Mouse (Mus musculus) limb, embryonic 10.5 days (tissue): ENCODE measurements around the gene Def6. TPM values are rescaled to one million over a fixed set of nuclear protein-coding genes. Genes with fewer than 3 reads are reported as not detected.
A peak's percentile ranks its signal among the peaks of the same experiment; 100 is the strongest.

ENCODE experiments used
- DNase-seq: peaks from one replicate; pipeline ENCODE4 v3.0.0-alpha.2; 2017; ENCODE audit warnings: low spot score
- H3K27ac ChIP-seq: fragments of 300-500 bp; sonication (generic); 2 replicates; pipeline ENCODE4 v1.5.1; 2016; ENCODE audit warnings: mild to moderate bottlenecking
- H3K27me3 ChIP-seq: fragments of 300-500 bp; sonication (generic); 2 replicates; pipeline ENCODE4 v1.6.1; 2016; ENCODE audit warnings: low read depth, mild to moderate bottlenecking; ENCODE audit not compliant: poor library complexity, severe bottlenecking
- H3K36me3 ChIP-seq: fragments of 300-500 bp; sonication (generic); 2 replicates; pipeline ENCODE4 v1.6.1; 2016; ENCODE audit warnings: mild to moderate bottlenecking, moderate library complexity
- H3K4me1 ChIP-seq: fragments of 300-500 bp; sonication (generic); 2 replicates; pipeline ENCODE4 v1.6.1; 2016
- H3K4me3 ChIP-seq: fragments of 300-500 bp; sonication (generic); 2 replicates; pipeline ENCODE4 v1.5.1; 2016; ENCODE audit warnings: mild to moderate bottlenecking, moderate library complexity
- H3K9me3 ChIP-seq: fragments of 300-500 bp; sonication (generic); replicated peaks from 2 replicates; pipeline ENCODE4 v1.6.1; 2016; ENCODE audit warnings: mild to moderate bottlenecking
- WGBS: fragments of 180-500 bp; shearing (Covaris S2); methylation state at CpG from one replicate; pipeline ENCODE4 v1.1.7; 2016; 5-methylcytosine and 5-hydroxymethylcytosine counted together
- polyA plus RNA-seq: library from polyadenylated mRNA; unstranded; fragments of >200 nt; fragmentation: Nextera tagmentation; extraction: Ambion mirVana; gene quantifications from 2 replicates; pipeline ENCODE4 v1.2.1, GENCODE M21; 2016

The Def6 gene
- polyA plus RNA-seq, 1 experiment from 2014 or later: 11.1 TPM

- DNase-seq: no peak
- Histone ChIP-seq H3K27me3 (no peaks in the 10 kb centered on the region), H3K4me1 (0 out of 2 replicates have a peak, but pooled peaks cover under 1% of the 10 kb centered on the region), H3K27ac (no peak overlapping the region), H3K36me3 (peaks cover 52% of the 10 kb centered on the region), H3K4me3 (no peak overlapping the region), H3K9me3 (no peaks in the 10 kb centered on the region)
- 88% methylated on average over 5 of the region's 5 CpGs for WGBS
These were observed 19.3 kb upstream of the Def6 start for GRCm38 (mm10) chr17:28188313-28188712.

DNA sequence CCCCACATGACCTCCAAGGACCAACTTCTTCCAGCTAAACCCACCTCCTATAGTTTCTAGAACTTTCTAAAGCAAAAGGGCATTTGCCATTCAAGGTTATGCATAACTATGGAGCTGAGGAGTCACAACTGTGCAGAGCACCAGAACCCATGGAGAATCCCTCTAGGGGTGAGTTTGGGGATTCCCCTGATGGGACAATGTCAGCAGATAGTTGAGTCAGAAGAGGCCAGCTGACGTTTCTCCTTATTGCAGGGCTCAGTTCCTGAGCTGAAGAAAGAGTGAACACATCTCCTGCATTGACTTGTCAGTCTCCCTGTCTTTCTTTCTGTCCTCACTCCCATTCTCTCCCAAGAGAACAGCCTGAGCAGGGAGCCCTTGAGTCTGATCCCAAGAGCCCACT lies 14.8 kb upstream of the Def6 start:
- H3K9me3 ChIP-seq: no peaks in the 10 kb centered on the region
- H3K27ac ChIP-seq: no peak overlapping the region
- H3K27me3 ChIP-seq: no peaks in the 10 kb centered on the region
- no peak overlapping the region for H3K4me3 ChIP-seq
- H3K4me1 ChIP-seq: peaks cover 6% of the 10 kb centered on the region; the same call in 1 of the 2 replicates
- no peak for DNase-seq
- WGBS: 76% methylated on average over 1 of the region's 1 CpGs
- peaks cover 75% of the 10 kb centered on the region for H3K36me3 ChIP-seq

GRCm38 (mm10) chr17:28193559-28193958 lies 14.0 kb upstream of the Def6 start:
- WGBS: 87% methylated on average over 3 of the region's 3 CpGs
- no peak overlapping the region for H3K27ac ChIP-seq
- H3K4me1 ChIP-seq: peaks cover 11% of the 10 kb centered on the region; the same call in 1 of the 2 replicates
- DNase-seq: no peak
- H3K27me3 ChIP-seq: no peaks in the 10 kb centered on the region
- peaks cover 83% of the 10 kb centered on the region for H3K36me3 ChIP-seq
- no peak overlapping the region for H3K4me3 ChIP-seq
- no peaks in the 10 kb centered on the region for H3K9me3 ChIP-seq

DNA sequence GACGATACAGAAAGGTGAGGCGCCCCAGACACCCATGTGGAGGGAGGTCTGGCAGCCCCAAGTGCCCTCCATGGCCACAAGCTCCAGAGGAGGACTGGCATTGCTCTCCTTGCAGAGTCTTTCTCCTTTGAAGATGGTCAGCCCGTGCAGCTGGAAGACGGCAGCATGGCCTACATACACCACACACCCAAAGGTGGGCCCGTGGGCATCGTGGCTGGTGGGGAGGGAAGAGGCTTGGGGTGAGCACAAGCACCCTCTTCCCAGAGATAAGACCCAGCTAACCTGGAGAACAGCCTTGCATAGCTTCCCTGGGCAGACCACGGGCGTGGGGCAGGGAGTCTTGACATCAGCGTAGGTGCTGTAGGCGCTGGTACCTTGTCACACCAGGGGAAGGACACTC lies 12.5 kb upstream of the Def6 start:
- WGBS: 96% methylated on average over 10 of the region's 10 CpGs
- H3K9me3 ChIP-seq: no peaks in the 10 kb centered on the region
- DNase-seq: no peak
- H3K4me3 ChIP-seq: no peak overlapping the region
- no peak overlapping the region for H3K27ac ChIP-seq
- H3K27me3 ChIP-seq: no peaks in the 10 kb centered on the region
- peaks cover 11% of the 10 kb centered on the region; the same call in 1 of the 2 replicates for H3K4me1 ChIP-seq
- H3K36me3 ChIP-seq: peaks cover 88% of the 10 kb centered on the region

DNA sequence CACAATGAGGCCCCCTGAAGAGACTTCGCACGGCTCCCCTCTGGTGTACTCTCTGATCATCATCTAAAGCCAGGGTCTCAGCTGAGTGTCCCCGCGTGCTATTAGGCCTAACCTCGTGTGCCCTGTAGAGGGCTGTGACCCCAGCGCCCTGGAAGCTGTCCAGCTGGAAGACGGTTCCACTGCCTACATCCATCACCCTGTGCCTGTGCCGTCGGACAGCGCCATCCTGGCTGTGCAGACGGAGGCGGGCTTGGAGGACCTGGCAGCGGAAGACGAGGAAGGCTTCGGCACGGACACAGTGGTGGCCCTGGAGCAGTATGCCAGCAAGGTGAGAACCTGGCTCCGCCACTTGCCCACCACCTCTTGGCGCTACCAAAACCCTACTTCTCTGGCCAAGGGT lies 9.9 kb upstream of the Def6 start:
- no peak for DNase-seq
- Histone ChIP-seq H3K27ac (no peak overlapping the region), H3K36me3 (peaks cover 89% of the 10 kb centered on the region), H3K4me3 (no peak overlapping the region), H3K4me1 (peaks cover 15% of the 10 kb centered on the region; the same call in 1 of the 2 replicates), H3K27me3 (no peaks in the 10 kb centered on the region), H3K9me3 (no peaks in the 10 kb centered on the region)
- WGBS: 61% methylated on average over 18 of the region's 18 CpGs

DNA sequence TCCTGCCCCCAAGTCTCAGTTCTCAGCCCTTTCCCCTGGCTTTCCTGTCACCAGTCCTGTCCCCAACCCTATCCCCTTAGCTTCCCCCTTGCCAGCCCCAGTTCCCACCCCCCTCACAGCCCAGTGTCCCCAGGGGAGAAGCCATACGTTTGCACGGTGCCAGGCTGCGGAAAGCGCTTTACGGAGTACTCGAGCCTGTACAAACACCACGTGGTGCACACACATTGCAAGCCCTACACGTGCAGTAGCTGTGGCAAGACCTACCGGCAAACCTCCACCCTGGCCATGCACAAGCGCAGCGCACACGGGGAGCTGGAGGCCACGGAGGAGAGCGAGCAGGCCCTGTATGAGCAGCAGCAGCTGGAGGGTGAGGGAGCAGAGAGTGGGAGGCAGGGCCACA lies 5.6 kb upstream of the Def6 start:
- DNase-seq: no peak
- H3K36me3 ChIP-seq: peaks cover 72% of the 10 kb centered on the region
- 0 out of 2 replicates have a peak overlapping the region, but pooled peaks have one; percentile 6 for H3K27ac ChIP-seq
- H3K4me3 ChIP-seq: no peak overlapping the region
- 85% methylated on average over 14 of the region's 14 CpGs for WGBS
- H3K27me3 ChIP-seq: no peaks in the 10 kb centered on the region
- peaks cover 36% of the 10 kb centered on the region for H3K4me1 ChIP-seq
- no peaks in the 10 kb centered on the region for H3K9me3 ChIP-seq

DNA sequence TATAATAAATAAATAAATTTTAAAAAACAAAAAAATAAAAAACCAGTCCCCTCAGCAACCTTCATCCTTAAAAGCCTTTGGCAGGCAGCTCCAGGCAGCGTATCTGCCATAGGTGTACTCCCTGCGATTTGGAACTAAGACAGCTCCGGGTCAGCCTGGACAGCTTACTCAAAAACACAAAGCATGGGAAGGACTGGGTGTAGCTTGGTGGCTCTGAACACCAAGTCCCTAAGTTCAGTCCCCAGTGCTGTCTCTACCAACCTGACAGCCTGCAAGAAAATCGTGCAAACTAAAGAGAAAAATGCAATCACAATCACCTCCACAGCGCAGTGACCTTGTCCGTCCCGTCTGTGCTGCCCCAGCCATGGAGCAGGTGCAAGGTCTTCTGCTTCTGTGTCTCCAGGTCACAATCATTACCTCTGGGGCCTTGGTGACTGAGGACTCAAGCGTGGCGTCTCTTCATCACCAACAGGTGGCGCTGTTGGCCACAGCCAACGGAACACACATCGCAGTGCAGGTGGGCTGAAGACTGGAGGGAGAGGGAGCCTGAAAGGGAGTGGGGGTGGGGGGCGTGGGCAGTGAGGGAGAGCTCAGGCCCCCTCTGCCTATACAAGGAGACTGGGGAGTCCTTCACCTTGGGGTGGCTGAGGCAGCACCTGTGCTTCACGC lies 3.4 kb upstream of the Def6 start:
- Histone ChIP-seq H3K4me3 (0 out of 2 replicates have a peak overlapping the region, but pooled peaks have one; percentile 3), H3K36me3 (peaks cover 53% of the 10 kb centered on the region), H3K27me3 (no peaks in the 10 kb centered on the region), H3K4me1 (peaks cover 46% of the 10 kb centered on the region), H3K9me3 (no peaks in the 10 kb centered on the region), H3K27ac (0 out of 2 replicates have a peak overlapping the region, but pooled peaks have one; percentile 15)
- WGBS: 35% methylated on average over 14 of the region's 14 CpGs
- peak; percentile 81 for DNase-seq

DNA sequence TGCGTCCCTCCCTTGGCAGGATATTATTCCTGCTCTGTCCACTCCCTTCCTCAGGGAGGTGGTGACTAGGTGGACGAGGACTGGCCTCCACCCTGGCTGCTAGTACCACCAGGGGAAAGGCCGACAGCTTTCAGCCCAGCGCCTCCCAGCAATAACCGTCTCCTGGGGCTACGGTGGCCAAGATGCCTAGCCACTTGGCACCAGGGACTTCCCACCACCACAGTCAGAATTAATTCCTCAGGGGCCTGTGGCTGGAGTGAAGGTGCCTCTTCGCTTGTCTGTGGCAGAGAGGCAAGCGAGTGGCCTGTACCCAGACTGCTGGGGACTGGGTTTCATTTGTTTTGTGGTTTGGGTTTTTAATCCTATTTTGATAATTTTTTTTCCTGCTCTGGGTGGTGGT lies 2.1 kb upstream of the Def6 start:
- 91% methylated on average over 8 of the region's 8 CpGs for WGBS
- H3K36me3 ChIP-seq: peaks cover 41% of the 10 kb centered on the region

DNA sequence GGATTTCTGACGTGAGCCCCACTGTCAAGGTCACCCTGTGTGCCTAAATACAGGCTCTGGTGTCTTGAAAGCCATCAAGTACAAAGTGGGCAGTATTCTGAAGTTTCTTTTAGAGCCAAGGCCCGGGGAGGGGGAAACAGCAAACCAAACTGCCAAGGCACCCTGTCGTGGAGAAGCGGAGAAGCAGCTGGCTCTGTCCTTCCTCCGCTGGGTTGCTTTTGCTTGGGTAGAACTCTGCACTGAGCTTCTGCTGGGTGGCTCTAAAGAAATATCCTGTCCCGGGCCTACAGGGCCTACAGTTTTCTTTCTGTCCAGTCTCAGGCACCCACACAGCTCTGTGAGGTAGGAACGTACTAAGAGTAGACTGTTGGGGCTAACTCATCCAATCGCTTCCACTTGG lies 486 bp upstream of the Def6 start:
- Histone ChIP-seq H3K36me3 (peaks cover 25% of the 10 kb centered on the region), H3K27ac (peak overlapping the region; percentile 89), H3K9me3 (no peaks in the 10 kb centered on the region), H3K27me3 (no peaks in the 10 kb centered on the region), H3K4me3 (peak overlapping the region; percentile 54; the same call in 1 of the 2 replicates), H3K4me1 (peaks cover 58% of the 10 kb centered on the region)
- 79% methylated on average over 8 of the region's 8 CpGs for WGBS
- no peak for DNase-seq

More for the DNA sequence above, 2.1 kb upstream of the Def6 start:
- Histone ChIP-seq H3K4me1 (peaks cover 52% of the 10 kb centered on the region), H3K27ac (peak overlapping the region; percentile 15; the same call in 1 of the 2 replicates), H3K9me3 (no peaks in the 10 kb centered on the region), H3K4me3 (no peak overlapping the region), H3K27me3 (no peaks in the 10 kb centered on the region)
- DNase-seq: no peak

DNA sequence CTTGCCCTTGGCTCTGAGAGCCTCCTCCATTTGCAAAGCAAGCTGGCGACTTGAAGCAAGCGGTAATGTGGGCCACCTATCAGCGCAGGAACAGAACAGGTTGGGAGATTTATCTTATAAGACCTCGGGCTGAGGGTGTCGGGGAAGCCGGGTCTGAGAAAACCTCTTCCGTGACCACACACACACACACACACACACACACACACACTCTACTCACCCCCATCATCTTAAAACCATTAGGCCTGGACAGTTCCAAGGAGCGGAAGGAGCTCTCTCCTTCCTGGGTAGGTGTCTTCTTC lies 685 bp downstream of the Def6 start:
- Histone ChIP-seq H3K4me1 (peaks cover 59% of the 10 kb centered on the region), H3K27me3 (no peaks in the 10 kb centered on the region), H3K36me3 (peaks cover 13% of the 10 kb centered on the region), H3K9me3 (no peaks in the 10 kb centered on the region), H3K4me3 (peak overlapping the region; percentile 54), H3K27ac (peak overlapping the region; percentile 89)
- no peak for DNase-seq
- WGBS: 83% methylated on average over 8 of the region's 8 CpGs

DNA sequence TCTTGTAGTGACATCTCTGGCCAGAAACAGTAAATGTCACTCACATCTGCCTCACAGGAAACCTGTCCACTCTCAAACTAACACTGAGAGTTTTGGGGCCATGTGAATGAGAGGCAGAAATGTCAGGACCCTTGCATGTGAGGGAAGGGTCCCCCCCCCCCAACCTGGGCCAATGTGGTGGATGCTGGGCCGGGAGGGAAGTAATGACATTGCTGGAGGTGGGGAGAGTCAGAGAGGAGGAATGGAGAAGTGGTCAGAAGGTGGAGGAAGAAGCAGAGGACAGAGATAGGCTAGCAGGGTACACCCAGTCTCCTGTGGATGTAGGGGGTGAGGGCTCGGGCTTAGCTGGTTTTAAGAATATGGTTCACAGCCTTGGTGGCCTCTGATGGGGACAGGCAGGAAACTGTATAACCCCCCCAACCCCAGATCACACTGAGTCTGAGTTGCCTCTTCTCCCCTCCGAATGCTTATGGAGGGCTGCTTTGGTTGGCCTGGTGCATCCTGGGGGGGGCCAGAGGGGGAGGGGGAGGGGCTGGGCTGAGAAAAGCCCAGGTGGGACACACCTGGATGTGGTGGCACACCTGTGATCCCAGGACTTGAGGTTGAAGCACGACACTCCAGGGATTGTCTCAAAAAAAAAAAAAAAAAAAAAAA lies 2.0 kb downstream of the Def6 start:
- Histone ChIP-seq H3K4me3 (no peak overlapping the region), H3K9me3 (no peaks in the 10 kb centered on the region), H3K4me1 (peaks cover 55% of the 10 kb centered on the region), H3K36me3 (peaks cover 9% of the 10 kb centered on the region), H3K27ac (peak overlapping the region; percentile 15; the same call in 1 of the 2 replicates), H3K27me3 (no peaks in the 10 kb centered on the region)
- 64% methylated on average over 4 of the region's 4 CpGs for WGBS
- no peak for DNase-seq

- H3K27ac ChIP-seq: peak overlapping the region; percentile 39
- no peak overlapping the region for H3K4me3 ChIP-seq
- H3K27me3 ChIP-seq: no peaks in the 10 kb centered on the region
- no peaks in the 10 kb centered on the region for H3K36me3 ChIP-seq
- WGBS: 75% methylated on average over 6 of the region's 6 CpGs
- no peak for DNase-seq
- peaks cover 43% of the 10 kb centered on the region for H3K4me1 ChIP-seq
- H3K9me3 ChIP-seq: no peaks in the 10 kb centered on the region
These were observed 4.4 kb downstream of the Def6 start for GRCm38 (mm10) chr17:28211921-28212341.

- H3K4me1 ChIP-seq: peaks cover 43% of the 10 kb centered on the region
- 70% methylated on average over 9 of the region's 9 CpGs for WGBS
- H3K27me3 ChIP-seq: no peaks in the 10 kb centered on the region
- no peak for DNase-seq
- peak overlapping the region; percentile 39 for H3K27ac ChIP-seq
- H3K36me3 ChIP-seq: no peaks in the 10 kb centered on the region
- no peaks in the 10 kb centered on the region for H3K9me3 ChIP-seq
- H3K4me3 ChIP-seq: no peak overlapping the region
These were observed 4.8 kb downstream of the Def6 start for GRCm38 (mm10) chr17:28212391-28212790.
